Mouse (Mus musculus): ENCODE data around the gene Adam15. TPM values are rescaled to one million over a fixed set of nuclear protein-coding genes. Genes with fewer than 3 reads are reported as not detected.

The Adam15 gene
- polyA plus RNA-seq (2012; rRNA removed) (80.4 and 97.6 TPM in 2 replicates), polyA plus RNA-seq (2014; fragmentation: Nextera tagmentation; extraction: Ambion mirVana) (45.9 and 48.2 TPM in 2 replicates)

GRCm38 (mm10) chr3:89349869-89350501, at the start of gene Adam15:
TSS of gene Adam15 (minus strand) at chr3:89349996.
- peak; percentile 83 for DNase-seq (ENCODE audit: low spot score)
- H3K4me2 ChIP-seq (replicated peaks; ENCODE audit: low read depth, low read length, severe bottlenecking) = peak within 1 kb of the TSS; percentile 96
- WGBS = under 1% methylated on average over 52 of the region's 59 CpGs
- H3K4me1 ChIP-seq (ENCODE audit: control insufficient read depth, insufficient read depth, low read length) = peaks cover 16% of the 10 kb centered on the region
- H3K9ac ChIP-seq (ENCODE audit: low read depth, low read length, severe bottlenecking) = peak within 1 kb of the TSS; percentile 48
- peaks cover 23% of the 10 kb centered on the region for H3K36me3 ChIP-seq (ENCODE audit: control insufficient read depth, insufficient read depth, low read length)
- H3K4me3 ChIP-seq (replicated peaks; ENCODE audit: low read length) = peak within 1 kb of the TSS; percentile 64
- H3K27me3 ChIP-seq (ENCODE audit: control insufficient read depth, insufficient read depth, low read length) = no peaks in the 10 kb centered on the region; the same call in 1 of the 2 replicates
- no peak for TF ChIP-seq POLR2A (IDR thresholded peaks at IDR 0.05; ENCODE audit: borderline replicate concordance, extremely low read depth, insufficient read depth, insufficient read length)
- peak; percentile 92 for ATAC-seq (ENCODE audit: low FRiP score, low read depth)
- no peaks in the 10 kb centered on the region for H3K9me3 ChIP-seq (ENCODE audit: control insufficient read depth, low read length)
- no peak within 1 kb of the TSS; the same call in 1 of the 2 replicates for H3K27ac ChIP-seq (replicated peaks; ENCODE audit: low read depth, low read length)

DNA sequence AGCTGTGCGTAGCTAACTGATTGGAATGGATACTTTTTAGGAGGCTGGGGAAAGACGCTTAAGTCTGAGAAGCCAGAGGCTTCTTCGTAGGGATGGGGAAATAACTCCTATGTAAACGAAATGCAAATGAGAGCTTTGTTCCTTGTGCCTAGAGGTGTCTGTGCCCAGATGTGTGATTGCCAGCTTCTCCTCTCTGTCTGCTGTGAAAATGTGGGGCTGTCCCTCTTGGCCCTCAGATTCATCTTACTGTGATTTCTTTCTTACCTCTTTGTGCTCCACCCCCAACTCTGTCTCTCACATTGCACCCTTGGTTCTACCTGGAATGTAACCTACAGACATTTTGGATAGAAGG, 46.8 kb upstream of the Adam15 start:
- ATAC-seq (ENCODE audit: low FRiP score, low read depth) (no peak), DNase-seq (ENCODE audit: low spot score) (no peak)
- no peak for TF ChIP-seq POLR2A (IDR thresholded peaks at IDR 0.05; ENCODE audit: borderline replicate concordance, extremely low read depth, insufficient read depth, insufficient read length)
- H3K9me3 ChIP-seq (ENCODE audit: control insufficient read depth, low read length) = no peaks in the 10 kb centered on the region
- 0 out of 2 replicates have a peak, but pooled peaks cover 4% of the 10 kb centered on the region for H3K36me3 ChIP-seq (ENCODE audit: control insufficient read depth, insufficient read depth, low read length)
- H3K27me3 ChIP-seq (ENCODE audit: control insufficient read depth, insufficient read depth, low read length) = peaks cover 6% of the 10 kb centered on the region; the same call in 1 of the 2 replicates
- peak overlapping the region; percentile 99 for H3K4me2 ChIP-seq (replicated peaks; ENCODE audit: low read depth, low read length, severe bottlenecking)
- peak overlapping the region; percentile 67 for H3K27ac ChIP-seq (replicated peaks; ENCODE audit: low read depth, low read length)
- WGBS = 0% methylated on average over 4 of the region's 4 CpGs
- H3K4me1 ChIP-seq (ENCODE audit: control insufficient read depth, insufficient read depth, low read length) = peaks cover 25% of the 10 kb centered on the region
- peak overlapping the region; percentile 58 for H3K9ac ChIP-seq (ENCODE audit: low read depth, low read length, severe bottlenecking)
- peak overlapping the region; percentile 37 for H3K4me3 ChIP-seq (replicated peaks; ENCODE audit: low read length)

DNA sequence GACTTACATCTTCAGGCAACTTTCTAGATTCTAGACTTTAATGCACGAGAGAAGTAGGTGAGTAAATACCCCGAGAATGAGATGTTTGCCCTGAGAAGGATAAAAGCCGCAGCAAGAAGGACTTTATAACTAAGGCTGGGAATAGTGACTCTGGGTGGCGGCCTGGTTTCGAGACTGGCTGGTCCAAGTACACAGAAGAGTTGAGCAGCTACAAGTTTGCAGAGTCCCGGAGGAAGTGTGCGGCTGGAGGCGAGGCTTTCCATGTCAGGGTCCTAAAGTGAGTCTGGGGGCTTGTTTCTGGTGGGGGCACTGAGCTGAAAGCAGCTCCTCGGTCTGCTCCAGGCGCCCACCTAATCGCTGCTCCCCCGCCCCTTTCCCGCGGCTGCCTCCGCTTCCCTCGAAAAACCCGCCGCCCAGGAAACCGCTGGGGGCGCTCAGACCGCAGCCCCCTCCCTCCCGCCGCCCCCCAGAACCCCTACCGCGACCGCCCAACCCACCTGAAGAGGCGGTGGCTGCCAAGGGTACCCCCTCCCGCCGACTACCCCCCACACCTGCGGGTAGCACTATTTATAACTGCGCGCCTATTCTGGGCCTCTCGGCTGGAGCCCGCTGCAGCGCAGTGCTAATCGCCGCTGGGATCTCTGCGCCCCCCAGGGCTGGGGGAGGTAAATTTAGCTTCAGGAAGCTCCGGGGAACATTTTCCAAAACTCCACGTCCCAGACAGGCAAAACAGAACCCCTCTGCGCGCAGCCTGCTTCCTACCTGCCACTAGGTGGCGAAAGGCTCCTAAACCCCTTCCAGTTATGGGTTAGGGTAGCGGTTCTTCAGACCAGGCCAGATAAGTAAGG, 46.2 kb upstream of the Adam15 start:
- H3K4me3 ChIP-seq (replicated peaks; ENCODE audit: low read length) = peak overlapping the region; percentile 37
- 0 out of 2 replicates have a peak, but pooled peaks cover 1% of the 10 kb centered on the region for H3K36me3 ChIP-seq (ENCODE audit: control insufficient read depth, insufficient read depth, low read length)
- no peak for ATAC-seq (ENCODE audit: low FRiP score, low read depth)
- H3K27me3 ChIP-seq (ENCODE audit: control insufficient read depth, insufficient read depth, low read length) = peaks cover 6% of the 10 kb centered on the region; the same call in 1 of the 2 replicates
- peak overlapping the region; percentile 58 for H3K9ac ChIP-seq (ENCODE audit: low read depth, low read length, severe bottlenecking)
- H3K4me1 ChIP-seq (ENCODE audit: control insufficient read depth, insufficient read depth, low read length) = peaks cover 30% of the 10 kb centered on the region
- under 1% methylated on average over 31 of the region's 44 CpGs for WGBS
- H3K4me2 ChIP-seq (replicated peaks; ENCODE audit: low read depth, low read length, severe bottlenecking) = peak overlapping the region; percentile 99
- peak; percentile 88 for DNase-seq (ENCODE audit: low spot score)
- no peak for TF ChIP-seq POLR2A (IDR thresholded peaks at IDR 0.05; ENCODE audit: borderline replicate concordance, extremely low read depth, insufficient read depth, insufficient read length)
- no peaks in the 10 kb centered on the region for H3K9me3 ChIP-seq (ENCODE audit: control insufficient read depth, low read length)
- peak overlapping the region; percentile 67 for H3K27ac ChIP-seq (replicated peaks; ENCODE audit: low read depth, low read length)

- Histone ChIP-seq H3K27me3 (ENCODE audit: control insufficient read depth, insufficient read depth, low read length) (peaks cover 6% of the 10 kb centered on the region; the same call in 1 of the 2 replicates), H3K4me3 (replicated peaks; ENCODE audit: low read length) (peak overlapping the region; percentile 37), H3K27ac (replicated peaks; ENCODE audit: low read depth, low read length) (peak overlapping the region; percentile 67), H3K4me2 (replicated peaks; ENCODE audit: low read depth, low read length, severe bottlenecking) (peak overlapping the region; percentile 99), H3K4me1 (ENCODE audit: control insufficient read depth, insufficient read depth, low read length) (peaks cover 36% of the 10 kb centered on the region), H3K36me3 (ENCODE audit: control insufficient read depth, insufficient read depth, low read length) (no peaks in the 10 kb centered on the region), H3K9me3 (ENCODE audit: control insufficient read depth, low read length) (no peaks in the 10 kb centered on the region), H3K9ac (ENCODE audit: low read depth, low read length, severe bottlenecking) (peak overlapping the region; percentile 58)
- no peak for TF ChIP-seq POLR2A (IDR thresholded peaks at IDR 0.05; ENCODE audit: borderline replicate concordance, extremely low read depth, insufficient read depth, insufficient read length)
- ATAC-seq (ENCODE audit: low FRiP score, low read depth) (no peak), DNase-seq (ENCODE audit: low spot score) (no peak)
- WGBS = 4% methylated on average over 10 of the region's 10 CpGs
Measured at GRCm38 (mm10) chr3:89395419-89395805, 45.6 kb upstream of the Adam15 start.

- WGBS = under 1% methylated on average over 12 of the region's 12 CpGs
- no peak for TF ChIP-seq POLR2A (IDR thresholded peaks at IDR 0.05; ENCODE audit: borderline replicate concordance, extremely low read depth, insufficient read depth, insufficient read length)
- Histone ChIP-seq H3K27me3 (ENCODE audit: control insufficient read depth, insufficient read depth, low read length) (peaks cover 6% of the 10 kb centered on the region; the same call in 1 of the 2 replicates), H3K4me1 (ENCODE audit: control insufficient read depth, insufficient read depth, low read length) (peaks cover 36% of the 10 kb centered on the region), H3K4me2 (replicated peaks; ENCODE audit: low read depth, low read length, severe bottlenecking) (peak overlapping the region; percentile 99), H3K27ac (replicated peaks; ENCODE audit: low read depth, low read length) (peak overlapping the region; percentile 59; the same call in 1 of the 2 replicates), H3K9me3 (ENCODE audit: control insufficient read depth, low read length) (no peaks in the 10 kb centered on the region), H3K4me3 (replicated peaks; ENCODE audit: low read length) (peak overlapping the region; percentile 37), H3K9ac (ENCODE audit: low read depth, low read length, severe bottlenecking) (peak overlapping the region; percentile 38), H3K36me3 (ENCODE audit: control insufficient read depth, insufficient read depth, low read length) (no peaks in the 10 kb centered on the region)
- ATAC-seq (ENCODE audit: low FRiP score, low read depth) = peak; percentile 16; the same call in 1 of the 2 replicates
- peak; percentile 88 for DNase-seq (ENCODE audit: low spot score)
Measured at GRCm38 (mm10) chr3:89394894-89395256, 45.1 kb upstream of the Adam15 start.
